Mouse (Mus musculus) myocyte (in vitro differentiated cells): ENCODE measurements around the gene Madd.

ENCODE experiments used
- CEBPB ChIP-seq: IDR thresholded peaks from 2 replicates; pipeline ENCODE4 v1.6.1; 2011; ENCODE audit warnings: mild to moderate bottlenecking, moderate library complexity; ENCODE audit not compliant: poor library complexity, insufficient read depth, severe bottlenecking
- E2F4 ChIP-seq: IDR thresholded peaks from one replicate; pipeline ENCODE4 v1.6.1; 2011; ENCODE audit warnings: mild to moderate bottlenecking, control low read depth, moderate library complexity; ENCODE audit not compliant: insufficient read depth
- MAX ChIP-seq: IDR thresholded peaks from one replicate; pipeline ENCODE4 v1.6.1; 2011; ENCODE audit warnings: low read depth, mild to moderate bottlenecking, control low read depth
- MYOG ChIP-seq, 3 experiments: IDR thresholded peaks; one replicate each; pipeline ENCODE4 v1.6.1; 2011; ENCODE audit warnings: control low read depth in 2 of 3, low read depth in 2 of 3, mild to moderate bottlenecking in 2 of 3; ENCODE audit not compliant: insufficient read length in 2 of 3, control insufficient read depth in 1 of 3, insufficient read depth in 1 of 3
- POLR2A ChIP-seq: IDR thresholded peaks from one replicate; pipeline ENCODE4 v1.6.1; 2011; ENCODE audit warnings: low read depth, mild to moderate bottlenecking, control low read depth, moderate library complexity; ENCODE audit not compliant: insufficient read length
- POLR2AphosphoS2 ChIP-seq: IDR thresholded peaks from one replicate; pipeline ENCODE4 v1.6.1; 2011; ENCODE audit warnings: low read depth, control low read depth; ENCODE audit not compliant: insufficient read length
- REST ChIP-seq: IDR thresholded peaks from one replicate; pipeline ENCODE4 v1.6.1; 2011; ENCODE audit warnings: mild to moderate bottlenecking, control low read depth, moderate library complexity; ENCODE audit not compliant: insufficient read depth, insufficient read length
- TCF12 ChIP-seq: IDR thresholded peaks from one replicate; pipeline ENCODE4 v1.6.1; 2011; ENCODE audit warnings: mild to moderate bottlenecking, control low read depth; ENCODE audit not compliant: poor library complexity, insufficient read depth, severe bottlenecking
- USF1 ChIP-seq: IDR thresholded peaks from one replicate; pipeline ENCODE4 v1.6.1; 2011; ENCODE audit warnings: low read depth, mild to moderate bottlenecking, control low read depth, moderate library complexity

- TF ChIP-seq POLR2A (no peak), POLR2AphosphoS2 (no peak), E2F4 (no peak), REST (no peak), MAX (no peak), TCF12 (no peak), USF1 (no peak), MYOG (IDR thresholded peaks at IDR 0.05; ENCODE audit: control insufficient read depth in 1 of 3, insufficient read depth in 1 of 3, insufficient read length in 2 of 3, low read depth in 2 of 3) (no peak), CEBPB (no peak)
These were observed 64.6 kb downstream of the Madd start for GRCm38 (mm10) chr2:91119061-91119460.
